Mouse (Mus musculus) stomach, embryonic 14.5 days (tissue): ENCODE results near the gene Gm47791. TPM values are rescaled to one million over a fixed set of nuclear protein-coding genes. Genes with fewer than 3 reads are reported as not detected.

Experiments
- ATAC-seq: fragments of 200-750 bp; cut with Nextera tagmentation; 2 replicates; pipeline ENCODE4 v1.8.0; 2017; ENCODE audit warnings: low read depth, moderate TSS enrichment; ENCODE audit not compliant: insufficient number of reproducible peaks, insufficient read depth, low FRiP score
- H3K27ac ChIP-seq: fragments of 300-500 bp; sonication (generic); 2 replicates; pipeline ENCODE4 v1.5.1; 2014; ENCODE audit warnings: mild to moderate bottlenecking, low read length, moderate library complexity, mixed read lengths
- H3K27me3 ChIP-seq: fragments of 300-500 bp; sonication (generic); 2 replicates; pipeline ENCODE4 v1.6.1; 2014; ENCODE audit warnings: low read length, control low read depth, mixed read lengths; ENCODE audit not compliant: control insufficient read depth, insufficient read depth
- H3K36me3 ChIP-seq: fragments of 300-500 bp; sonication (generic); 2 replicates; pipeline ENCODE4 v1.6.1; 2014; ENCODE audit warnings: mild to moderate bottlenecking, control low read depth, low read length, moderate library complexity, mixed read lengths; ENCODE audit not compliant: control insufficient read depth, insufficient read depth
- H3K4me1 ChIP-seq: fragments of 300-500 bp; sonication (generic); 2 replicates; pipeline ENCODE4 v1.6.1; 2014; ENCODE audit warnings: low read length, control low read depth, mixed read lengths; ENCODE audit not compliant: control insufficient read depth, insufficient read depth
- H3K4me2 ChIP-seq: fragments of 300-500 bp; sonication (generic); replicated peaks from 2 replicates; pipeline ENCODE4 v1.6.1; 2014; ENCODE audit warnings: low read depth, low read length, control low read depth
- H3K4me3 ChIP-seq: fragments of 300-500 bp; sonication (generic); 2 replicates; pipeline ENCODE4 v1.5.1; 2014; ENCODE audit warnings: low read depth, low read length, control low read depth
- H3K9ac ChIP-seq: fragments of 300-500 bp; sonication (generic); replicated peaks from 2 replicates; pipeline ENCODE4 v1.6.1; 2014; ENCODE audit warnings: low read depth, mild to moderate bottlenecking, control low read depth, low read length, moderate library complexity, mixed read lengths
- H3K9me3 ChIP-seq: fragments of 300-500 bp; sonication (generic); 2 replicates; pipeline ENCODE4 v1.6.1; 2016; ENCODE audit warnings: low read depth, low read length, control low read depth; ENCODE audit not compliant: control insufficient read depth
- WGBS: fragments of 180-500 bp; shearing (Covaris S2); extraction: QIAGEN DNeasy Blood & Tissue Kit; methylation state at CpG from one replicate; pipeline ENCODE4 v1.1.7; 2014; 5-methylcytosine and 5-hydroxymethylcytosine counted together
- polyA plus RNA-seq: library from polyadenylated mRNA; unstranded; fragments of >200 nt; fragmentation: Nextera tagmentation; extraction: Ambion mirVana; gene quantifications from 2 replicates; pipeline ENCODE4 v1.2.1, GENCODE M21; 2014

Gm47791 gene
- polyA plus RNA-seq, 1 experiment from 2014 or later = not detected

DNA sequence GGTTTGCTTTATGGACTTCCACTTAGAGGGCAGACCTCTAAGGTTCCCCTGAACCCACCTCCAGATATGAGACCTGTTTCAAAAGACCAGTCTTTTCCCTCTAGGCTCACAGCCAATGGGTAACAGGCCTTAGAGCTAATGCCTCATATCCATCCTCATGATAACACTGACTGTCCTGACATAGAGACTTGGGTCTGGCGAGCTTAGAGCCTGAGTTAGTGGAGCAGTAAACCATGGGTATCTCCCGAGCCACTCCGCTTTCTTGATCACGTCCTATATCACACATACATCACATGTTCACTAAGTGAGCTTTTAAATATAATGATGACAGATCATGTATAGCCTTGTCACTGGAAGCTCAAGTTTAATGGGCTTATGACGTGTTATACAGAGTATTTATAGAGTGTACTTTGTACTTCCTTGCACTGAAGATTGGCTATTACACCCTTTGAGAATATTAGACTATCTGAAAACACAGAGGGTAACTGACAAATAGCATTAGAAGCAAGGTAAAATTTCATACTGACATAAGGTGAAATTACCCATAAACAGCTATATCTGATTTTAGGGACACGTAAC, 8.4 kb upstream of the Gm47791 start:
- H3K27ac ChIP-seq = no peak overlapping the region
- no peaks in the 10 kb centered on the region for H3K36me3 ChIP-seq
- no peak for ATAC-seq
- no peak overlapping the region for H3K4me2 ChIP-seq
- H3K4me1 ChIP-seq = no peaks in the 10 kb centered on the region
- H3K4me3 ChIP-seq = no peak overlapping the region
- WGBS = 87% methylated on average over 6 of the region's 6 CpGs
- H3K27me3 ChIP-seq = no peaks in the 10 kb centered on the region
- H3K9ac ChIP-seq = no peak overlapping the region
- H3K9me3 ChIP-seq = no peaks in the 10 kb centered on the region

DNA sequence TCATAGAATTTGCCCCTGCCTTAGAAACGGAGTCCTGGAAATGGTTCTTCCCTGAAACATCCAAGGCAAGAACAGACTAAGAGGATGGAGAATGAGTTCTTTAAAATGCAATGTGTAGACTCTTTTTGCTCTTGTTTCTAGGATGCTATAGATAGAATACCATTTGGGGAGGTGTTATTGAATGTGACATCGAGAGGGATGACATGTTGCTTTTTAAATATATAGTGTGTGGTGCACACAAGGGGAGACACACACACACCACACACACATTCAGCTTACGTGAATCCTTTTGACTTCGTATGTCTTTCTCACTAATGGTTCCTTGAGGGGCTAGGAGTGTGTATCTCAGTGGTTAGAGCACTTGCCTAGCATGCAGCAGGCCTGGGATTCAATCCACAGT, 4.2 kb upstream of the Gm47791 start:
- no peak overlapping the region for H3K27ac ChIP-seq
- WGBS = 95% methylated on average over 4 of the region's 4 CpGs
- H3K4me3 ChIP-seq = no peak overlapping the region
- no peak for ATAC-seq
- H3K9ac ChIP-seq = no peak overlapping the region
- no peaks in the 10 kb centered on the region for H3K27me3 ChIP-seq
- H3K36me3 ChIP-seq = no peaks in the 10 kb centered on the region
- no peaks in the 10 kb centered on the region for H3K4me1 ChIP-seq
- no peak overlapping the region for H3K4me2 ChIP-seq
- H3K9me3 ChIP-seq = no peaks in the 10 kb centered on the region

DNA sequence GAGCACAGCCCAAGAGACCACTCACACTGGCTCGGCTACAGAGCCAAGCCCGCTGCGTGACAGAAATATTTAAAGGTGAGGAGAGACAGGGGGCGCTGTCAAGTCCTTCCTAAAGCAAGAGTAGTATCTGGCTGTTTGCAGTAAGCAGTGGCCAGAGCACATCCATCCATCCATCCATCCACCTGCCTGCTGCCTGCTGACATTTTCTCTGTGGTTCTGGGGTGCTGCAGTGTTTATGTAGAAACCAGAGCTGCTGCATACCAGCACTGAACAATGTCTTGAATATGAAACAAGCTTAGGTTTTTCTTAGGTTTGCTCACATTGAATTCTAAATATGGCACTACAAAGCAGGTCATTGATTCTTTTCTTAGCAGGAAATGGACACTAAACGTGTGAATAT, 2.2 kb upstream of the Gm47791 start:
- Histone ChIP-seq H3K4me2 (no peak overlapping the region), H3K4me3 (no peak overlapping the region), H3K4me1 (no peaks in the 10 kb centered on the region), H3K27ac (no peak overlapping the region), H3K9me3 (no peaks in the 10 kb centered on the region), H3K9ac (no peak overlapping the region), H3K36me3 (no peaks in the 10 kb centered on the region), H3K27me3 (no peaks in the 10 kb centered on the region)
- ATAC-seq = no peak
- WGBS = 70% methylated on average over 5 of the region's 5 CpGs

DNA sequence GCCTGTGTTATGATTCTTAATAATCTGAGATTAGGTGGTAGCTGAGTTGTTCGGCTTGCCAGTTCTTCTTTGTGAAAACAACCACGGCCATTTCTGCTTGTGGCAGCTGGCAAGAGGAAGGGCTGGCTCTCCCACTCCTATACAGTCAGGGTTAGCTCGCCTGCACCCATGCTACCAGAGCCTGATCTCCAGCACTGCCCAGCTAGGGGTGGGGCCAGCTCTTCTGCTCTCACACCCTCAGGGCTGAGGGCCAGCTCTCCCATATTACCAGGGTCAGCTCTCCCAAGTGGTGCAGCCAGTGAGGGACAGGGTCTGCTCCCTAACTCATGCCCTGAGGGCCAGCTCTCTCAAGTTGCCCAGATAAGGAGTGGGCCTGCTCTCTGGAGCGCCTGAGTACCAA, 1.4 kb upstream of the Gm47791 start:
- H3K27me3 ChIP-seq = no peaks in the 10 kb centered on the region
- peak; percentile 23; the same call in 1 of the 2 replicates for ATAC-seq
- no peaks in the 10 kb centered on the region for H3K9me3 ChIP-seq
- H3K9ac ChIP-seq = no peak overlapping the region
- no peaks in the 10 kb centered on the region for H3K4me1 ChIP-seq
- no peak overlapping the region for H3K4me2 ChIP-seq
- 83% methylated on average over 4 of the region's 4 CpGs for WGBS
- H3K36me3 ChIP-seq = no peaks in the 10 kb centered on the region
- H3K4me3 ChIP-seq = no peak overlapping the region
- no peak overlapping the region for H3K27ac ChIP-seq

DNA sequence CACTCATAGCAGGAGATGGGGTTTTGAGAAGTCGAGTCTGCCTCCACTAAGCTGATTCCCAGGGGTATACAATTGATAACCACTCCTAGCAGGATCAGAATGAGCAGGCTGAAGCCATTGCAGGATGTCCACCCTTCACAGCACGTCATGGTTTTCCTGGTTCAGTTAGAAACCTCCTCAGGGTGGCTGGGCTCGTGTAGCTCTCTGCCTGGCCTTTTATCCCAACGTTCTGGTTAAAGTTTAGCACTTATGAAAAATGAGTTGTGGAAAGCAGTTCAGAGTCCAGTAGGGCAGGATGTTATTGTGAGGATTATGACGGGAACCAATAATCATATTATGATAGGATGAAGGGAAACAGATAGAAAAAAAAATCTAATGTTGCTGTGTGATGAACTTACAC, 2.8 kb downstream of the Gm47791 start, which contains the start of gene Tm4sf20:
Gene Tm4sf20 (minus strand): TSS at position 193 of the 400 bp plus-strand sequence.
- H3K36me3 ChIP-seq = no peaks in the 10 kb centered on the region
- no peaks in the 10 kb centered on the region for H3K9me3 ChIP-seq
- no peak within 1 kb of the TSS for H3K4me3 ChIP-seq
- H3K4me2 ChIP-seq = no peak within 1 kb of the TSS
- no peaks in the 10 kb centered on the region for H3K27me3 ChIP-seq
- WGBS = 50% methylated on average over 5 of the region's 5 CpGs
- no peak for ATAC-seq
- no peak within 1 kb of the TSS for H3K27ac ChIP-seq
- no peak within 1 kb of the TSS for H3K9ac ChIP-seq
- H3K4me1 ChIP-seq = no peaks in the 10 kb centered on the region

DNA sequence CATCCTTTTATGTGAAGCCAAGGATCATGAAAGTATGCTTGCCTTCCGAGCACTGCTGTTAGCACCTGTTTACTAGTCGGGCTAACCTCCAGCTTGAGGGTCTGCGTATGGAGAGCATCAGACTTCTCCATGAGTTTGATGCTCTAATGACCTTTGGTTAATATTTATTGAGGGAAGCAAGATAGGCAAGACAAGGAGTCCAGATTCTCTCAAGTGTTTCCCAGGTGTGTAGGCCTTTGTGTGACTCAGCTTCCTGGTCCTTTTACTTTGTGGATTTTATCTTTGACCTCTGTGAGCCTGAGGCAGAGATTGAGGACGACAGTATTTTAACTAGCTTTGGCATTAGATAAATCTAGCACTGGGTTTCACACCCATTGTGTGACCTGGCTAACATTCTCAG, 4.4 kb downstream of the Gm47791 start:
- Histone ChIP-seq H3K4me1 (no peaks in the 10 kb centered on the region), H3K9me3 (no peaks in the 10 kb centered on the region), H3K4me3 (no peak overlapping the region), H3K9ac (no peak overlapping the region), H3K27me3 (no peaks in the 10 kb centered on the region), H3K4me2 (no peak overlapping the region), H3K36me3 (no peaks in the 10 kb centered on the region), H3K27ac (no peak overlapping the region)
- 44% methylated on average over 4 of the region's 4 CpGs for WGBS
- peak; percentile 77 for ATAC-seq

DNA sequence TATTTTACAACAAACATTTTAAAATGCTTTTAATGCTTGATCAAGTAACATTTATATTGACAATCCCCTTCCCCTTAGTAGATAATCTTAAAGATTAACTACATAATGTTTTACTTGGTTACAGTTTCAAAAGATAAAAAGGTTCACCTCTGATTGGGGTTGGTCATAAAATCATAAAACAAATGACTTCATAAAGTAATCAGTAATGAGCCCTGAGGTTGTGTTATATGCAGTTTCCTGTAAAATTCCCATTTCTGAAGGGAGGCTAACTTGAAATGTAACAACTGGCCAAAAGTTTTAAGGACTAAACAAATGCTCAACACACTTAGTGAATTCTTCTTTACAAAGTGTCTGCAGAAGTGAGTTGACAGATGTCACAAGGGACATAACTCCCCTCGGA, 4.8 kb downstream of the Gm47791 start:
- Histone ChIP-seq H3K9ac (no peak overlapping the region), H3K4me3 (no peak overlapping the region), H3K4me2 (no peak overlapping the region), H3K27me3 (no peaks in the 10 kb centered on the region), H3K4me1 (no peaks in the 10 kb centered on the region), H3K27ac (no peak overlapping the region), H3K9me3 (no peaks in the 10 kb centered on the region), H3K36me3 (no peaks in the 10 kb centered on the region)
- WGBS = 41% methylated on average over 1 of the region's 1 CpGs
- ATAC-seq = no peak

DNA sequence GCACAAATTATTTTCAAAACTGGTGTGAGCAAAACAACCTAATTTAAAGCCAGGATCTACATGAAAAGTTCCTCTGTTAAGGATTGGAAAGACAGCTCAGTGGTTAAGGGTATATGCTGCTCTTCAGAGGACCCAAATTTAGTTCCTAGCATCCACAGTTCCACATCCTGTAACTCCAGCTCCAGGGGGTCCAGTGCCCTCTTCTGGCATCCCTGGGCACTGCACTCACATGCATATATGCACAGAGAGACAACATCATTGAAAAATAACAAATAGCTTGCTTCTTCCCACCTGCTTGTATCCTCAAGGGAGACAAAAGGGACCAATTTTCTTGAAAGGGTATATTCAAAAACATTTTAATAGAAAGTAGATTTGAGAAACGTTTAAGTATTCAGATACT, 8.8 kb downstream of the Gm47791 start:
- no peaks in the 10 kb centered on the region for H3K4me1 ChIP-seq
- ATAC-seq = no peak
- H3K9ac ChIP-seq = no peak overlapping the region
- H3K4me2 ChIP-seq = no peak overlapping the region
- H3K9me3 ChIP-seq = no peaks in the 10 kb centered on the region
- WGBS = 83% methylated on average over 1 of the region's 1 CpGs
- H3K36me3 ChIP-seq = 0 out of 2 replicates have a peak, but pooled peaks cover 3% of the 10 kb centered on the region
- no peak overlapping the region for H3K27ac ChIP-seq
- H3K4me3 ChIP-seq = no peak overlapping the region
- no peaks in the 10 kb centered on the region for H3K27me3 ChIP-seq
